Mouse (Mus musculus) testis, postnatal 14 days (tissue): ENCODE measurements around the gene Cox5a.
A peak's percentile ranks its signal among the peaks of the same experiment; 100 is the strongest.

ENCODE experiments used
- DNase-seq: peaks from one replicate; pipeline ENCODE4 v3.0.0; 2021; ENCODE audit warnings: low spot score

Gene Cox5a

DNA sequence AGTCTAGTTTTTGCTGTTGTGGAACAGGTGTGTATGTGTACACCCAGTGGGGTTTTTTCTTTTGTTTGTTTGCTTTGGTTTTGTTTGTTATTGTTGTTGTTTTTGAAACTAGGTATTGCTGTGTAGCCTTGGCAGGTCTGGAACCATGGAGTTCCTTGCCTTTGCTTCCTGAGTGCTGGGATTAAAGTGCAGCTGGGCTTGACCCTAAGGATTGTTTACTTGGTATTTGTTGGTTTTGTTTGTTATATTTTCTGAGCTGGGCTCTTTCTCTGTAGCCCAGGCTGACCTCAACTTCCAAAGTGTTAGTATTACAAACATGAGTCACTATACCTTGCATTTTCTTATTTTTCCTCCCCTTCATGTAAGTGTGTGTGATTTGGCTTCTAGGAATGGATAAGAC is 5.4 kb downstream of the Cox5a start:
- DNase-seq = no peak

DNA sequence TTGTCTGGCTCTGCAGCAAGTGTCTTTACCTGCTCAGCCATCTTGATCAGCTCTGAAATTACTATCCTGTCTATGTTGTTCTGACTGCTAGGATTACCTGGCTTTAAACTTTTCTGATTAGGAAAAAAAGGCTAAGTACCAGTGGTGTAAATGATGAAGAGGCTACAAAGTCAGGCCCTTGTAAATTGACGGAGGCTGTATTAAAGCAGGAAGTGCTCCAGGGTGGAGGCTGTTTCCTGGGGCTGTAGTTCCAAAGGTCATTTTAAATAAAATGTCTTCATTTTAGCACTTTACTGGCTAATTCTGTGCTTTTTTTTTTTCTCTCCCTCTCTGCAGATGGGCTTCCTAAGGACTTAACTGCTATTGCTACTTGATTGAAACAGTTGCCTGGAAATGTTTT is 10.9 kb downstream of the Cox5a start:
- DNase-seq = no peak

GRCm38 (mm10) chr9:57536362-57536761 is 15.3 kb downstream of the Cox5a start:
- no peak for DNase-seq

GRCm38 (mm10) chr9:57537044-57537727 is 16.1 kb downstream of the Cox5a start, which contains the start of gene Fam219b:
Fam219b (plus strand) TSS chr9:57537528.
- DNase-seq = peak; percentile 92

- no peak for DNase-seq
Observed at GRCm38 (mm10) chr9:57537728-57538181, 16.7 kb downstream of the Cox5a start.

DNA sequence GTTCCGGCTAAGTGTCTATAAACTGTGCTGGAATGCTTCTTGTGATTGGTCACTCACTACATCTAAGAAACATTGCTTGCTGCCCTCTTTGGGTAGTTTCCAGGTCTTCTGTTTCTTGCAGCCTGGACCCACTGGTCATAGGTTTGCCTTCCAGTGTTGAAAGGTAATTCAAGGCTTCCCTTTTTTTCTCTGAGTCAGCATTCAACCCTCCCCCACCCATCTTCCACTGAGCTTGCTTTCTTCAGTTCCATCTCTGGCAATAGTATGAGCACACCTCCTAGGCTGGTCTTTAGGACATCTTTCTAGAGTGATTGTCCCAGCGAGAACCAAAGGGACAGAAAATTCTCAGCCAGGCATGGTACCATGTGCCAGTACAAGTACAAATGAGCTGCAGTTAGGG is 18.5 kb downstream of the Cox5a start:
- no peak for DNase-seq

GRCm38 (mm10) chr9:57541312-57541711 is 20.2 kb downstream of the Cox5a start:
- no peak for DNase-seq

- no peak for DNase-seq
Observed at GRCm38 (mm10) chr9:57543951-57544350, 22.9 kb downstream of the Cox5a start.

- DNase-seq = peak; percentile 90
Observed at GRCm38 (mm10) chr9:57547287-57547686, 26.2 kb downstream of the Cox5a start.

DNA sequence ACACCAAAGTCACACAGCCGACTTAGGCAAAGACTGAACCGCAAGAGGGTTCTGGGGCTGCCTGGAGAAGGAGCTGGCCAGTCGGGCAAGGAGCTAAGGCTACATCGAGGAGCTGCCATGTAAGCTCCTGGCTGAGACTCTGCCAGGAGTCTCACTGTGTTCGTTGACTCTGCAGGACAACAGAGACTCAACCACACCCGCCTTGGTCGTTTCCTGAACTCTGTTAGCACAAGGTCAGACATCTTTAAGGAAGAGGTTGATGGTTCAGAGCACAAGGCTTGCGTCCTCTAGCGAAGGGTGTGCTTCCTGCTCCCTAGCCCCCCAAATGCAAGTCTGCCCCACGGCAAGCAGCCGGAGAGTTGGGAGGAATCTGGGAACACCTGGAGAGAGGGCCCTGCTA is 26.8 kb downstream of the Cox5a start:
- no peak for DNase-seq

GRCm38 (mm10) chr9:57549186-57549585 is 28.1 kb downstream of the Cox5a start:
- no peak for DNase-seq

DNA sequence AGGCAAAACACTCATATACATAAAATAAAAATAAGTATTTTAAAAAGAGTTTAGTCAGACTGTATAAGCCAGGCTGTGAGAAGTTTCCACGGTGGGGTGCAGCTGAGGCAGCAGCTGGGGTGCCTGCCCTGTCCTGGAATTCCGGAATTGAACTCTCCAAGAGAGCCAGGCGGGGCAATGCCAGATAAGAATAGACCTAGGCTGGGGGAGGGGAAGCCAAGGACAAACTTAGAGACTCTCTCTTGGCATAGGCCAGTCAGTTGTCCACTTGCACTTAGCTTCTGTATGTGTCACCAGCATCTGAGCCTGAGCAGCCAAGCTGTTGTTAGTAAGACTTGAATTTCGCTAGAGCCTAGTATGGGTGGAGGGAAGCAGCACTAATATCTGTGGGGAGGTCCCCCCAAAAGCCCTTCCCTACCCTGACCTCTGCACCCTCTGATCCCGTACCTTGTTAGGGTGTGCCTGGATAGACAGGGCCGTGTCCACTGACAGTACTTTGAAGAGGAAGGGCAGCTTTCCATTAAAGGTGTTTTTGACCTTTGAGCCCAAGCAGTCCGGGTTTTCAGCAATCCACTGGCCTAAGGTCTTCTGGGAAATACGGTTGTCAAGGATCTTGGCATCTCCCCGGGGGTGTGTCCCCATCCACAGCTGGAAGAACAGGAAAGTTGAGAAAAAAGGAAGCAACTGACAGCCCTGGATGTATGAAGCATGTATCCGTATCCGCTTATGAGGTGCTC is 29.2 kb downstream of the Cox5a start:
- no peak for DNase-seq

DNA sequence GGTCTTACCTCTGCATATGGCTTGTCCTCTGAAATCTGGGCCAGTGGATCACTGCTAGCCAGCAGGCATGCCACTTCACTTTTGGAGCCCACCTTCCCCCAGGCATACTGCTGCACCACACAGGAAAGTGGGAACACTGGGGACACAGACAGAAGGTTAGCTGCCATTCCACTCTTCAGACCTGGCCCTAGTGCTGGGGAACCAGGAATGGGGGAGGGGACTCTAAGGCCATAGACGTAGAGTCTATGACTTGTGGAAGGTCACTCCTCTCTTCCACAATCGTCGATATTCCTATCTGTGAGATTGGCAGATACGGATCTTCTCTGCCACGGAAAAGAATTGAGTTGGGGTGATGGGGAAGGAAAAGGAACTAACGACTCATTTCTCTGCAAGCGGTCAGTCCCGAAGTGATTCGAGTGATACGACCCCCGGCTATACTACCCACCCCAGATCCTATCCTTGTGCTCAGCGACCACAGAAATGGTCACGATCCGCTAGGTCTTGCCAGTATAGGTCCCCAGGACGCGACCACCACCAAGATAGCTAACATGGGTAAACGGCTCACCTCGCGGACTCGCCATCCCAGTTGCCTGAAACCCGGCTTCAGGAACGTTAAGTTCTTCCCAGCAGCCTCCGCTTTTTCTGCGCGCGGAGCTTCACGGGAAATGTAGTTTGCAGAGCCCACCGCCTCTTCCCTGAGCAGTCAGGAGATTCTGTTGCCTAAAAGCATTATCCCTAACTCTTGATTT is 31.2 kb downstream of the Cox5a start, which contains the start of gene Mpi:
Gene Mpi (minus strand): TSS at position 625 of the 749 bp plus-strand sequence.
- DNase-seq = peak; percentile 79

DNA sequence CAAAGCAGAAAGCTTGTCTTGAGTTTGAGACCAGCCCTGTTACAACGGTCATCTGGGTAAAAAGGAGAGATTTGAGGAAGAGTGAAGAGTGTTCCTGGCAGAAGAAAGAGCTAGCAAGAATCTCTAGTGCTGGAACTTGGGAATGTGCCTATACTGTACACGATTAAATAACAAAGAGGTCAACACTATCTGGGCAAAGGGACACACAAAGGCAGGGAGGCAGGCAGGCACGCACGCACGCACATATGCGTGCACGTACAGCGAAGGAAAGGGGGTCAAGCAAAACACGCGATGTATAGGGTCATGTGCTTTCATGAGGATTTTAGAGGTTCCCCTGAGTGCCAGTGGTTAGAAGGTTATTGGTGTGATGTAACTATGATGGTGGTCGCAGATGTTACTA is 32.0 kb downstream of the Cox5a start:
- DNase-seq = no peak

DNA sequence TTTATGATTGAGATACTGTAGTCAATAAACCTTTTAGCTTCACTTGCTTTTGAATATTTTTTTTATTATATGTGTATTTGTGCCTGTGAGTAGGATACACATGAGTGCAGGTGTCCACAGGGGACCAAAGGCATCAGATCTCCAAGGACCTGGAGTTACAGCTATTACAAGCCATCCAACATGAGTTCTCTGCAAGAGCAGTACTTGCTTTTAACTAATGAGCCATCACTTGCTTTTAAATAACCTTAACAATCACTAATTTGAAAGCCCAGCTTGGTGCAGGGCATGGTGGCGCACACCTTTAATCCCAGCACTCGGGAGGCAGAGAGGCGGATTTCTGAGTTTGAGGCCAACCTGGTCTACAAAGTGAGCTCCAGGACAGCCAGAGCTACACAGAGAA is 33.7 kb downstream of the Cox5a start:
- no peak for DNase-seq

DNA sequence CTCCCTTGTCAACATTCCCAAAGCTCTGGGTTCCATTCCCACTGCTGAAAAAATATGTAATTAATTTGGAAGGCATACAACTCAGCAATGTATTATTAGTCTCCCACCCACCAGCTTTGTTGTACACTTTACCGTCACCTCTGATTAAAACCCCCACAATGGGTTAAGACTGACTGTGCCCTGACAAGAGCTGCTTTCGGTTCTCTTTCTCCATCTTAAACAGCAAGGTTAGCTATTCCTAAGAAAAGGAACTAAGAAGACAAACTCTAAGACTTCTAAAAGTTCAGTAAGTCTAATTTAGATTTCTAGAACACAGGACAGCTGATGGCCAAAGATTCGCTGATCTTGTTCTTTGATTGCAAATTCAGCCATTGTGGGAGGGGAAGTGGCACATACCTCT is 36.1 kb downstream of the Cox5a start:
- no peak for DNase-seq

DNA sequence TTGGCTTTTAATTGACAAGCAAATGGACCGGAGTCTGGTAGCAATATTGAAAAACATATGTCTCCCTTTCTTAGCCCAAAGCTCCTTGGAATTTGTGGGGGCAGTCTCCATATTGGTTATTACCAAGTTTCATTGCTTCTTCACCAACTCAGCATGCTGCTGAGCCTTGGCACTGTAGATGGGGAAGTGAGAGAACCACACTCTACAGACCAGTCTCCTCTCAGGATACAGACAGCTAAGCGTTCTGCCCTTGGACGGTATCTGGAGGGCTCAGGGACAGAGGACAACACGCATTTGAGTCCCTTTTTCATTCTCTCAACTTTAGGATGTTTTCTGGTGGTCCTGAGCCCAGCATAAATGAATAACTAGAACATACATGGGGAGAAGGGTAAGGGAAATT is 37.6 kb downstream of the Cox5a start:
- no peak for DNase-seq

GRCm38 (mm10) chr9:57559568-57559967 is 38.5 kb downstream of the Cox5a start:
- DNase-seq = no peak

GRCm38 (mm10) chr9:57560263-57560662 is 39.2 kb downstream of the Cox5a start:
- no peak for DNase-seq

GRCm38 (mm10) chr9:57560861-57561710 is 40.0 kb downstream of the Cox5a start, which contains the start of gene Scamp2:
Scamp2 (plus strand) TSS chr9:57560943.
- DNase-seq = peak; percentile 93

GRCm38 (mm10) chr9:57561711-57562099 is 40.6 kb downstream of the Cox5a start:
- DNase-seq = no peak

DNA sequence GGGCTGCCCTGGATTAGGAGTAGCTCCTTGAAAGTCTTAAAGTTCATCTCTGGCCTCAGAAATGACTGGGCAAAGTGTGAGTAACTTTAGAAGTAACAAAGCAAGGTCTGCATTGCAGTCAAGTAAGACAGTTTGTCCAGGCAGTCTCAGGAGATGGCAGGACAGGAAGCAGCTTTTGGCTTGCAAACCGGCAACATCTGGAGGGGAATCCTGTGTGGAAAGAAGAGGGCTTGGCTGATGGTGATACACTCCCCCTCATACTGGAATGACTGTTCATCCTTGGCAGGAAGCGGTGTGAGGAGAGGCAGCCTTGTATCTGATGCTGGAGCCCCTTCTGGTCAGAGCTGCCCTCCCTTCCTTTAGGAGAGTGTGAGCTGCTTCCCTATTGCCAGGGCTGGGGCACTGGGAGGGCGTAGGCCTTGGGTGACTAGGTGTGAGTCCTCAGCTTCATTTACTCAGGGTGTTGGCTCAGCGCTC is 41.9 kb downstream of the Cox5a start:
- DNase-seq = peak; percentile 66
